In the genomic region with DNA sequence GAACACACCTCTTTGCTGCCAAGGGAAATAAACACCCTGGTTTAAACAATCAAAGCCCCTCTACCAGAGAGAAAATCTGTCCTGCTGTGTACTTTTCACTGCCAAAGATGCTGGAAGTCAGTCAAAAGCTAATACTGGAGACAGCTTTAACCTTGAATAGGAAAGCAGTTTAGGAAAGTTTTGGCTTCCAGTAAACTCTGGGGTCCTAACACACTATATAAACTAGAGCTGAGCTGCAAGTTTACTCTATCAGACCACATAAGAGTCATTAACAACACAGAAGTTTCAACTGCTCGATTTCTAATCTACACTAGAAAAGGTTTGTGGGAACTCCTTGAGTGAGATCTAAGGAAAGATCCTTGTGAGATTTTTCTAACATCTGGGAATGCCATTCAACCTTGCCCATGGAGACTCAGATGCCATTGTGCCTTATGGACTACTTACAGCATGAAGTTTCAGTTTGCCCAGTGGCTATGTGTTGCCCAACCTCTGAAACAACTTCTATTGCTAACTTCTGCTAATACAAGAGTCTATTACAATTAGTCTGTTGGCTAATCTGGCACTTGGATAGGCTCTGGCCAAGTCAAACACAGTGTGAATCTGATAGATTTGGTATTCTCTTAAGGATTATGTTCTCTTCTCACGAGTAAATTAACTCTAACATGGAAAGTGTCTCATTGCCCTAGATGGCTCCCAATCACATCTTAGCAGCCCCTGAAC, we compare ENCODE assay signal across 15 mouse cellular contexts. TPM values are rescaled to one million over a fixed set of nuclear protein-coding genes. Genes with fewer than 3 reads are reported as not detected.
DNase-seq lines count a peak whose midpoint lies in the region; ATAC-seq and TF ChIP-seq lines count a peak whose summit lies in the region.
"Had no signal": no experiment of that assay in that cellular context is flagged by ENCODE, and none has a peak within 500 bp of the region (broad histone marks: within the 10 kb centered on the region; RNA-seq: fewer than 3 reads in every experiment).

No protein-coding gene starts in this region.

- no peak overlapping the region for H3K9ac ChIP-seq in heart, adult 2 months (ENCODE audit: low read depth, low read length)
- H3K9ac ChIP-seq in lung, embryonic 14.5 days = no peak overlapping the region
- H3K9ac ChIP-seq: hindbrain, embryonic 14.5 days; liver, embryonic 15.5 days had no signal

- no peak overlapping the region for H3K4me3 ChIP-seq in heart, adult 2 months
- no peak overlapping the region for H3K4me3 ChIP-seq in lung, embryonic 14.5 days (ENCODE audit: low read depth, low read length)
- H3K4me3 ChIP-seq in brown adipose tissue, adult 24 weeks (ENCODE audit: insufficient read depth, low read depth, low read length) = no peak overlapping the region
- H3K4me3 ChIP-seq in left cerebral cortex, adult 2 months = no peak overlapping the region
- H3K4me3 ChIP-seq: layer of hippocampus, adult 2 months; liver, embryonic 15.5 days had no signal

- no peaks in the 10 kb centered on the region for H3K27me3 ChIP-seq in heart, adult 2 months (ENCODE audit: control insufficient read depth, insufficient read depth, low read length)
- H3K27me3 ChIP-seq in lung, embryonic 14.5 days (ENCODE audit: insufficient read depth, low read length) = no peaks in the 10 kb centered on the region
- H3K27me3 ChIP-seq: liver, embryonic 15.5 days had no signal

- H3K4me2 ChIP-seq in lung, embryonic 14.5 days = no peak overlapping the region
- H3K4me2 ChIP-seq: hindbrain, embryonic 14.5 days; liver, embryonic 15.5 days had no signal

- ATAC-seq in lung, embryonic 14.5 days (ENCODE audit: insufficient read depth) = no peak
- ATAC-seq: intestine, postnatal 0 days had no signal

- intact Hi-C loops in heart, adult 2 months (cut with DNase I) = loop anchor here (1.0 to 2.0 kb wide), 3 partner anchors 26 to 31 kb away; no protein-coding TSS in a partner anchor
- intact Hi-C loops in left cerebral cortex, adult 2 months (cut with DNase I) = no loop called here

- 16% methylated on average over 2 of the region's 2 CpGs for WGBS in heart, adult 2 months
- 41% methylated on average over 2 of the region's 2 CpGs for WGBS in lung, embryonic 14.5 days

- no peaks in the 10 kb centered on the region for H3K79me2 ChIP-seq in heart, adult 2 months (replicated peaks; ENCODE audit: control insufficient read depth, insufficient read depth, low read length)

- TF ChIP-seq EP300 in heart, adult 2 months (IDR thresholded peaks at IDR 0.05; ENCODE audit: insufficient read depth, low read depth, low read length) = no peak

- TF ChIP-seq POLR2A in heart, adult 2 months (IDR thresholded peaks at IDR 0.05; ENCODE audit: insufficient read depth, low read depth, low read length) = no peak

- peak overlapping the region; percentile 88 for H3K27ac ChIP-seq in heart, adult 2 months
- H3K27ac ChIP-seq in lung, embryonic 14.5 days (ENCODE audit: low read depth) = no peak overlapping the region
- H3K27ac ChIP-seq in brown adipose tissue, adult 24 weeks (replicated peaks; ENCODE audit: low read depth, low read length) = peak overlapping the region; percentile 97
- H3K27ac ChIP-seq in left cerebral cortex, adult 2 months = no peak overlapping the region
- H3K27ac ChIP-seq: hindbrain, embryonic 14.5 days; layer of hippocampus, adult 2 months; liver, embryonic 15.5 days had no signal

- no peak for DNase-seq in heart, adult 2 months
- no peak for DNase-seq in heart, adult 18-20 months
- DNase-seq in lung, embryonic 14.5 days = peak; percentile 36
- no peak for DNase-seq in lung, postnatal 14 days
- DNase-seq in lung, postnatal 36 days = peak; percentile 62
- no peak for DNase-seq in adrenal gland, postnatal 14 days
- DNase-seq in left cerebral cortex, adult 2 months (ENCODE audit: extremely low spot score in 1 of 2, low spot score in 2 of 2) = no peak
- DNase-seq: gastrocnemius, postnatal 14 days; kidney, postnatal 10 days; thymus, postnatal 25 days had no signal

- H3K36me3 ChIP-seq in heart, adult 2 months (ENCODE audit: control insufficient read depth, insufficient read depth, low read length) = peaks cover 24% of the 10 kb centered on the region
- H3K36me3 ChIP-seq in lung, embryonic 14.5 days (ENCODE audit: insufficient read depth) = no peaks in the 10 kb centered on the region
- H3K36me3 ChIP-seq: liver, embryonic 15.5 days had no signal

- peaks cover 16% of the 10 kb centered on the region for H3K4me1 ChIP-seq in heart, adult 2 months (ENCODE audit: control insufficient read depth, insufficient read depth, low read length)
- H3K4me1 ChIP-seq in lung, embryonic 14.5 days (ENCODE audit: insufficient read depth) = no peaks in the 10 kb centered on the region; the same call in 1 of the 2 replicates
- peaks cover 20% of the 10 kb centered on the region for H3K4me1 ChIP-seq in brown adipose tissue, adult 24 weeks (ENCODE audit: control insufficient read depth, insufficient read depth, insufficient read length, low read length)
- H3K4me1 ChIP-seq: liver, embryonic 15.5 days had no signal

- TF ChIP-seq CTCF in heart, adult 2 months (IDR thresholded peaks at IDR 0.05) = no peak
- TF ChIP-seq CTCF in lung, embryonic 14.5 days (IDR thresholded peaks at IDR 0.05; ENCODE audit: low read depth) = no peak
- no peak for TF ChIP-seq CTCF in left cerebral cortex, adult 2 months (IDR thresholded peaks at IDR 0.05)

- H3K9me3 ChIP-seq in lung, embryonic 14.5 days (ENCODE audit: low read depth, low read length) = no peaks in the 10 kb centered on the region
- H3K9me3 ChIP-seq: liver, embryonic 15.5 days had no signal

RNA-seq across cellular contexts. Expression of gene Cd200, which starts 33.2 kb away (rescaled TPM):
- 10 to 100 TPM; 63.6 to 69.3 TPM for total RNA-seq in heart, adult 2 months (2021)
- polyA plus RNA-seq in heart, adult 2 months (2012; rRNA removed) = 90.0 and 99.3 TPM in 2 replicates
- 10 to 100 TPM; 53.2 to 57.0 TPM for total RNA-seq in heart, adult 18-20 months (2021)
- 66.1 and 68.1 TPM in 2 replicates for polyA plus RNA-seq in lung, embryonic 14.5 days (2014; fragmentation: Nextera tagmentation; extraction: Ambion mirVana)
- 39.3 and 47.9 TPM in 2 replicates for polyA plus RNA-seq in brown adipose tissue, adult 24 weeks (2012; ENCODE audit: insufficient read depth, insufficient read length, missing spikeins)
- 59.7 and 90.5 TPM in 2 replicates for total RNA-seq in adrenal gland, postnatal 14 days (2021)
- 100 to 1,000 TPM in 1 of 2 experiments, 10 to 100 TPM in 1; 96.4 to 107 TPM for total RNA-seq in left cerebral cortex, adult 2 months (2021)

Comparison
In these comparisons a context has a peak if more than half of its experiments do, and no peak if none do; other contexts are left out.
1. DNase-seq: peak in lung, embryonic 14.5 days (single experiment) and lung, postnatal 36 days (single experiment); none in heart, adult 2 months (0 of 2), heart, adult 18-20 months (0 of 2), lung, postnatal 14 days (single experiment), adrenal gland, postnatal 14 days (single experiment) and left cerebral cortex, adult 2 months (0 of 2).
2. H3K27ac ChIP-seq: peak in heart, adult 2 months (single experiment) and brown adipose tissue, adult 24 weeks (single experiment); none in lung, embryonic 14.5 days (single experiment) and left cerebral cortex, adult 2 months (single experiment).